Mouse (Mus musculus) splenic B cell, adult 2 months (primary cell): ENCODE data around the gene Cox4i2.

Experiments used
- DNase-seq: peaks from one replicate; pipeline ENCODE4 v3.0.0-alpha.2; 2011; ENCODE audit warnings: low read depth, low spot score
- H3K27me3 ChIP-seq: 2 replicates; pipeline ENCODE4 v1.6.1; 2012; ENCODE audit warnings: mild to moderate bottlenecking, low read length, moderate library complexity, mixed read lengths; ENCODE audit not compliant: control insufficient read depth, poor library complexity, insufficient read depth, severe bottlenecking
- H3K36me3 ChIP-seq: 2 replicates; pipeline ENCODE4 v1.6.1; 2012; ENCODE audit warnings: mild to moderate bottlenecking, low read length, moderate library complexity, mixed read lengths; ENCODE audit not compliant: control insufficient read depth, poor library complexity, insufficient read depth, severe bottlenecking

Cox4i2 gene

GRCm38 (mm10) chr2:152811336-152812165 lies 57.6 kb downstream of the Cox4i2 start:
- no peaks in the 10 kb centered on the region for H3K27me3 ChIP-seq
- H3K36me3 ChIP-seq, result no peaks in the 10 kb centered on the region
- no peak for DNase-seq

- Histone ChIP-seq H3K27me3 (no peaks in the 10 kb centered on the region), H3K36me3 (no peaks in the 10 kb centered on the region)
- no peak for DNase-seq
Observed at GRCm38 (mm10) chr2:152813232-152813631, 59.3 kb downstream of the Cox4i2 start.

- Histone ChIP-seq H3K27me3 (no peaks in the 10 kb centered on the region), H3K36me3 (no peaks in the 10 kb centered on the region)
- DNase-seq, result no peak
Observed at GRCm38 (mm10) chr2:152814213-152814874, 60.4 kb downstream of the Cox4i2 start.
